Comparison of ENCODE assay signal across 8 mouse cellular contexts in the genomic region with DNA sequence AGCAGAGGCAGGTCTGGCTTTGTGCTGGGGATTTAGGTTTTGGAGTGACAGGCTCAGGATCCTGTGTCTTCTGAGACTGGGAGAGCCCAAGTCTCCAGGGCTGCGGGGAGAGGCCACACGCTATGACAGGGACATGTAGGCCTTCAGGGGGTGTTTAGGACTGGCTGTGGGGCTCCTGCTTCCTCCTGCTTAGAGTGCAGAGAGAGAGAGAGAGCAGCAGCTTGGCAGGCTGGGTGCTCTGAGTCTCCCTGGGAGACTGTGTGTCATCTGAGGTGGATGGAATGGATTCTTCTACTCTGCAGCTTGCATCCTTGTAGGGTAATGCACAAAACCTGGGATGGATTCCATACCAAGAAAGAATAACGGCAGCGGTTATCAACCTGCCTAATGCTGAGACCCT.
DNase-seq lines count a peak whose midpoint lies in the region; ATAC-seq and TF ChIP-seq lines count a peak whose summit lies in the region.

No protein-coding gene starts in this region.

- no peaks in the 10 kb centered on the region for H3K36me3 ChIP-seq in forebrain, embryonic 14.5 days (ENCODE audit: control insufficient read depth, insufficient read depth, low read length)
- no peaks in the 10 kb centered on the region for H3K36me3 ChIP-seq in small intestine, adult 2 months (ENCODE audit: control insufficient read depth, insufficient read depth, low read length)

- H3K27ac ChIP-seq in forebrain, embryonic 14.5 days (ENCODE audit: low read depth, low read length): peak overlapping the region; percentile 97
- 0 out of 2 replicates have a peak overlapping the region, but pooled peaks have one; percentile 27 for H3K27ac ChIP-seq in small intestine, adult 2 months (ENCODE audit: insufficient read depth, low read depth, low read length)

- TF ChIP-seq CTCF in small intestine, adult 2 months (IDR thresholded peaks at IDR 0.05; ENCODE audit: extremely low read depth, insufficient read length, insufficient replicate concordance, low read depth, low read length): no peak

- H3K9ac ChIP-seq in forebrain, embryonic 14.5 days (ENCODE audit: low read length): peak overlapping the region; percentile 52

- no peaks in the 10 kb centered on the region for H3K27me3 ChIP-seq in forebrain, embryonic 14.5 days (replicated peaks; ENCODE audit: control insufficient read depth, insufficient read depth, low read length)
- H3K27me3 ChIP-seq in small intestine, adult 2 months (ENCODE audit: control insufficient read depth, insufficient read depth, low read length): no peaks in the 10 kb centered on the region

- peak overlapping the region; percentile 21 for H3K4me3 ChIP-seq in forebrain, embryonic 14.5 days (ENCODE audit: low read depth, low read length)
- H3K4me3 ChIP-seq in small intestine, adult 2 months (ENCODE audit: low read depth, low read length): no peak overlapping the region

- peak; percentile 64 for ATAC-seq in forebrain, embryonic 14.5 days
- peak; percentile 32; the same call in 1 of the 2 replicates for ATAC-seq in megakaryocyte-erythroid progenitor cell, adult 5-6 weeks (replicated peaks; ENCODE audit: low FRiP score, low TSS enrichment, poor library complexity, severe bottlenecking)
- no peak for ATAC-seq in inflammation-experienced regulatory T-cells, adult 6 months

- H3K4me1 ChIP-seq in forebrain, embryonic 14.5 days (ENCODE audit: control insufficient read depth, insufficient read depth, low read length): peaks cover 33% of the 10 kb centered on the region
- peaks cover 30% of the 10 kb centered on the region for H3K4me1 ChIP-seq in small intestine, adult 2 months (ENCODE audit: control insufficient read depth, insufficient read depth, insufficient read length, low read length)

- peak; percentile 76 for DNase-seq in ZHBTc4 (ENCODE audit: low read depth, low spot score)
- peak; percentile 71 for DNase-seq in cerebellum, adult 11 months
- DNase-seq in forebrain, embryonic 14.5 days (ENCODE audit: low spot score): peak; percentile 96
- DNase-seq in heart, postnatal 10 days: peak; percentile 76 to 77
- DNase-seq in layer of hippocampus, adult 8-10 months (ENCODE audit: low spot score in 2 of 2): peak; percentile 46 to 53

- intact Hi-C loops in heart, postnatal 10 days (cut with DNase I): no loop called here

- peak overlapping the region; percentile 50 for H3K4me2 ChIP-seq in forebrain, embryonic 14.5 days (ENCODE audit: low read length)

- TF ChIP-seq POLR2A in small intestine, adult 2 months (IDR thresholded peaks at IDR 0.05; ENCODE audit: low read depth, low read length): peak; percentile 25; the same call in 1 of the 2 replicates

- WGBS in forebrain, embryonic 14.5 days: 5% methylated on average over 4 of the region's 4 CpGs
- 40% methylated on average over 4 of the region's 4 CpGs for WGBS in small intestine, adult 2 months

- H3K9me3 ChIP-seq in forebrain, embryonic 14.5 days (replicated peaks; ENCODE audit: control insufficient read depth, low read length): no peaks in the 10 kb centered on the region
